Mouse (Mus musculus) thymus, postnatal 14 days (tissue): ENCODE measurements around the gene Lbh.

Experiments
- DNase-seq: peaks from one replicate; pipeline ENCODE4 v3.0.0; 2021

The Lbh gene

DNA sequence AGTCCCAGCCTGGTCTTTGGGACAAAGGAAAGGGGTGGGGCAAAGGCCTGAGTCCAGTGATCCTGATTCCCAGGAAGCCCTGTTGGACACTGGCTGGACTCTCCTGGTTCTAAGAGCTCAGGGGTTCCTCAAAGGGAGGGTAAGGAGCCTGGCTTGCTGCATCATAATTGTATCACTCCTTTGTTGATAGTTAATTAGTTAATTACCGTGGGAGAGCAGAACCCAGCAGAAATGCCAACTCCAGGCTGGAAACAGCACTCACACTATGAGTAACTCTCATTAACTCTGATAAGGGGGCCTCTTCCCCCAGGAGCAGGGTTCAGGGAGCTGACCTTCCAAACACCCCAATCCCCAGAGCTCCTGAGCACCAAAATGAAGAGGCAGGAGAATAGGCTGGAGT, 59.5 kb downstream of the Lbh start:
- no peak for DNase-seq

DNA sequence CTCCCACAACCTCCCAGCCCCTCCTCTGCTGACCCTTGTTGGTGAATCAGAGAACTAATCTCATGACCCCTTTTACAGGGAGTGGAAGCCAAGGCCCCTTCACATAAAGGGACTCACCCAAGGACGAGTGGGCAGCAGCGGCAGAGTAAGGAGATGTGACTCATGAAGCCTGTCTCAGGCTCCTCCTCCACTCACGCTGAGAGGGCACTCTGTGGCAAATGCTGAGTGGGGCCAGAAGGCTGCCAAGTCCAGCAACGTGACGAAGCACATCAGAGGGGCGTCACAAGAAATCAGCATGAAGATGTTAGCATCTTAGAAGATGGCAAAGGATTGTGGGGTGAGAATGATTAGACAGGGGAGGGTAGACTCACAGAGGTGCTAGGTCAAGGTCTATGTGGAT, 64.1 kb downstream of the Lbh start:
- DNase-seq: no peak

DNA sequence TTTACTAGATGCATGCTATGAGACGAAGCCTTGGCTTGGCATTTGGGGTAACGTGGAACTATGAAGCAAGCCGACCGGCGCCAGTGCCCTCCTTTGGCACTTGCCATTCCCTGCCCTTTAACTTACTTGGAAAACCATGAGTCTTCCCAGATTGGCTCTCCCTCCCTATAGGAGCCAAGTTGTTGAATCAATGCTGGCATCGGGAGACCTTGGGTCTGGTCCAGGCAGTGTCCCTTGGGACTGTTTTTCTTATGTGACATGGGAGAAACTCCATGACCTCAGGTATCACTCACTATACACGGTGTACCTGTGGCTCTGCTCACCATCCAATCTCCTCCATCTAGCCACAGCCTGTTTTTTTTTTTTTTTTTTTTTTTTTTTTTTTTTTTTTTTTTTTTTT, 65.4 kb downstream of the Lbh start:
- no peak for DNase-seq

DNA sequence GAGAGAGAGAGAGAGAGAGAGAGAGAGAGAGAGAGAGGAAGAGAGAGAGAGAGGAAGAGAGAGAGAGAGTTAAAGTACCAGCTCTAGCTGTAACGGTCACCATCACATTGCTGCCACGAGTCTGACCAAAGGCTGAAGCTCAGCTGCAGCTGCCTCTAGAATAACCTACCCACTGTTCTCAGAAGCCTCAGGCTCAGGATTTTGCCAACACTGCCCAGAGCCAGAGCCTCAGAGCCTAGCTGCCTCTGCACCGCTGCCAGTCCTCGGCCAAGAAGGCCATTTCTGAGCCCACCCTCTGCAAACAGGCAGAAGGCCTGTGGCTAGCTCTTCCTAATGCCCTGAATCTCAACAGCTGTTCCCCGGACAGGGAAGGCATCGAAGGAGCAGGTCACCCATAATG, 70.9 kb downstream of the Lbh start:
- no peak for DNase-seq
